Mouse (Mus musculus): ENCODE data around the gene Git2.

The Git2 gene

GRCm38 (mm10) chr5:114720784-114721183 is 54.5 kb downstream of the Git2 start:
- no peak for DNase-seq (ENCODE audit: low spot score in 2 of 2)

- DNase-seq (ENCODE audit: low spot score in 2 of 2), result no peak
Measured at GRCm38 (mm10) chr5:114719928-114720270, 55.4 kb downstream of the Git2 start.

- DNase-seq (ENCODE audit: low spot score in 2 of 2), result no peak
Measured at GRCm38 (mm10) chr5:114719003-114719927, 56.1 kb downstream of the Git2 start.

DNA sequence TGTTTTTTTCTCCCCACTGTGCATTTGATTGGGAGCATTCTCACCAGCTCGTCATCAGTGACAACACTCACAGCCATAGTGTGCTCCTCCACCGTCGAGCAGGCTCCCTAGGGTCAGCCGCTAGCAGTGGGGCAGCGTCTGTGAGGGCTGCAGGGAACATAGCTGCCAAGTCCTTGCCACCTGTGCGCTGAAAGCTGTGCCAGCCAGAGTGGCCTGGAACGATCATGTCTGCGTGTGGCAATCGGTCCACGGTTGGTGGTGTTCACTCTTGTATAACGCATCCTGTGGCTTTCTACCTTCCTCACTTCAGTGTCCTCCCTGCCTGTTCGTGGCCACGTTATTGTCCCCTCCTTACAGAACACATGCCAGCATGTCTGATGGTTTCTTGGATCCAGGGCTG is 56.8 kb downstream of the Git2 start:
- DNase-seq (ENCODE audit: low spot score in 2 of 2), result no peak

- DNase-seq (ENCODE audit: low spot score in 2 of 2), result no peak
Measured at GRCm38 (mm10) chr5:114717937-114718336, 57.4 kb downstream of the Git2 start.

GRCm38 (mm10) chr5:114717292-114717691 is 58.0 kb downstream of the Git2 start:
- DNase-seq (ENCODE audit: low spot score in 2 of 2), result no peak

DNA sequence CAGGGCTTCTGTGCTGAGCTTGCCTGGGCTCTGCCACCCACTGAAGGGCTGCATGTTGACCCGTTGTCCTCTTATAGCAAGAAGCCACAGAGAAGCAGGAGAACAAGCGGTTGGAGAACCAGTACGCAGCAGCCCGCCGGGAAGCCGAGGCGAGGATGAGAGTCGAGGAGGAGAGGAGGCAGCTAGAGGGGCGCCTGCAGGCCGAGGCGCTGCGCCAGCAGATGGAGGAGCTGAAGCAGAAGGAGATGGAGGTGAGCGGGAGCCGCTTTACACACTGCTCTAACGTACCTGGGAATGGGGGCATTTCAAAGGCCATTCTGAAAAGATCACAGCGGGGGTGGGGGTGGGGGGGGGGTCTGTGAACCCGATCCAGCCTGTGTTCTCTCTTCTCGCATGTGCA is 60.8 kb downstream of the Git2 start:
- DNase-seq (ENCODE audit: low spot score in 2 of 2), result no peak

DNA sequence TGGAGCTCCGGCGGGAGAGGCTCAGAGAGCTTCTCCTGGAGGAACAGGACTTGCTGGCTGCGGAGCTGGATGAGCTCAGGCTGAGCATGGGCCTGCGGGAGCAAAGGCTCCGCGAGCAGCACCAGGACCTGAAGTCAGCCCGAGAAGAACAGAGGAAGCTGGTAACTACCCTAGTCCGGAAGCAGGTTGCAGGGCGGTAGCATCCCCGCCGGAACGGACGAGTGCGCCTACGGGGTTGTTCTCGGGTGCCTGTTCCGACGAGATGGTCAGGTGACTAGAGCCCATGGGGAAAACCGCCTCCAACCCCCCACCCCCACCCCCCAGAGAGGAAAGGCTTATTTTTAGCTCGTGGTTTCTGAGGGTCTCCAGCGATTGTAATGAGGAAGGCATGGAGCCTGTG is 66.0 kb downstream of the Git2 start:
- DNase-seq (ENCODE audit: low spot score in 2 of 2), result no peak

DNA sequence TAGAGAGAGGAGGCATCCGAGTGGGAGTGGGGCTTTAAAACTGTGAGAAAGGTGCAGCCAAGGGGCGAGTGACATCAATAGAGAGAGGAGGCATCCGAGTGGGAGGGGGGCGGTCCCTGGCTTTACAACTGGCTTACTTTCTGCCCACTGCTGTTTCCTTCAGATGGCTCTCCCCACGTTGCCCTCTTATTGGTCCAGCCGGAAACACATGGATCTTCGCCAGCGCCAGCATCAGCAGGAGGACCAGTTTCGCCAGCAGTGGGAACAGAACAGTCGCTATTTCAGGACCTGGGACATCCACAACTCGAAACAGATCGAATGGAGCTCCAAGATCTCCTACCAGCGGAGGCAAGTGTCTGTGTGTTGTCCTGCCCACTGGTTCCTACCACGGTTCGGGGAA is 66.8 kb downstream of the Git2 start:
- DNase-seq (ENCODE audit: low spot score in 2 of 2), result no peak

DNA sequence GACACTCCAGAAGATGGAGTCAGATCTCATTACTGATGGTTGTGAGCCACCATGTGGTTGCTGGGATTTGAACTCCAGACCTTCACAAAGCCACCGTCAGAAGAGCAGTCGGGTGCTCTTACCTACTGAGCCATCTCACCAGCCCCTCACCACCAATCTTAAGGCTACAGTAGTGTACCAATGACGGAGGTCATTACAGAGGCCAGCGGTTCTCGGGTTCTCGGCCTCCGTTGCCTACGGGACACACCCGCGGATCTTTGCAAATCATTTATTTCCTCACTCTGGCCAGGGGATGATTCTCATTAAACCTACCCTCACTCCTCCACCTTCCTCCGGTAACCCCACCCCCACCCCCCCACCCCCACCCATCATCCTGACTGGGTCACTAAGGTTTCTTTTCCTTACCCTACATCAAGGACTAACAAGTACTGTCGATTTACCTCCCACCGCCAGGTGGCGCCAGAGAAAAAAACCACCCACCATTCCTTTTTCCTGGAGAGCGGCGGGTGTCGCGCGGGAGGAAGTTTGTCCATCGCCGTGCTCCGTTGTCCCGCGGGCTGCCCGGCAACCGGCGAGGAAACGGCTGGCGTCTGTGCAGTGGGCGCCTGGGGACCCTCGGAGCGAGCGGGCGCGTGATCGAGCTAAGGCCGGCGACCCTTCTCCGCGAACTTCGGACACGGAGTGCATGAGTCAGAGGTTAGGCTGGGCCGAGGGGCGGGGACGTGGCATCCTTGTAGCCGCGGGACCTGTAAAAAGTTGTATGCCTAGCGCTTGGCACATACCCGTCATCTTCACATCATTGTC is 67.8 kb downstream of the Git2 start, which contains the start of gene Tchp:
Gene Tchp, plus strand, starts transcription at position 496 of the 804 bp plus-strand sequence.
- peak; percentile 95 to 97 for DNase-seq (ENCODE audit: low spot score in 2 of 2)

- DNase-seq (ENCODE audit: low spot score in 2 of 2), result no peak
Measured at GRCm38 (mm10) chr5:114702403-114703392, 72.6 kb downstream of the Git2 start.

DNA sequence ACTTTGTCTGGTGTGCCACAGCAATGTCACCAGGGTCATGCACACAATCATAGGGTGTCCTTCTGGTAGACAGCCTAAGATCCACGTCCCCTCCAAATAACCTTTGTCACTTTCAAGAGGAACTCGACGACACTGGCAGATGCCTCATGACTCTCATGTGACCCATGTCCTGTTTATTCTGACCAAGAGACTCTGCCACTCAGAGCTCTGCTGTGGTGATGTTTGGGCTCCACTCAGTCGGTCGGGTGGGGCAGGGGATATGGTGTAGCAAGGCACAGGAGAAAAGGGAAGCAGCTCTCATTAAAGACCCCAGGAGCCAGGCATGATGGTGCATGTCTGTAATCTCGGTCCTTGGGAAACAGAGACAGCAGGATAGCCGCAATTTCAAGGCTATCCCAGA is 76.3 kb downstream of the Git2 start:
- DNase-seq (ENCODE audit: low spot score in 2 of 2), result no peak

DNA sequence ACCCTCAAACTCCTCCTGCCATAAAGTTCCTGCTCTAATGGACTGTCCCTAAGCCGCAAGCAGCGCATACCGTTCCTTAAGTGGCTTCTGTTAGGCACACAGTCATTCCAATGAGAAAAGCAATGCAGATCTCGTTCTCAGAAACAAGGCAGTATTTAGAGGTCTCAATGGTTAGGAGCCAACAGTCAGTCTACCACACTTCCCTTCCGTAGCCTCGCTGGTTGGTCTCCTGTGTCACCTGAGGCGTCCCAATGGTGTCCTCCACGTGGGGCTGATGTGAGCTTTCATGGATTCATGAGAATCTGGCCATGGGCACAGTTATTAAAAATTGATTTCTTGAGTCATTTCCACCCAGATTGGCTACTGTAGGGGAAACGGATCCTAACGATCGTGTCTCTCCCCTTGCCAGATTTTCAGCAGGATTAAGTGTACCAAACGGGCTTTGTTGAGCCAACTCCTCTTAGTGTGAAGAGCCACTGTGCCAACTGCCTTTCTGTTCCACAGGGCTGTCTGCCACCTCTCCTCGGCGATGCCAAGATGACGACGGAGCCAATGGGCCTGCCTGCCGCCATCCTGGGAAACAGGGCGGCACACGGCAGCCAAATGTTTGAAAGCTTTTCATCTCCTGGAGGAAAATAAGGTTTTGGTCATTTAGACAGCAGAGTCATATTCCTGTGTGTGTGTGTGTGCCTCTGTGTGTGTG is 77.1 kb downstream of the Git2 start:
- peak; percentile 57 to 70 for DNase-seq (ENCODE audit: low spot score in 2 of 2)

DNA sequence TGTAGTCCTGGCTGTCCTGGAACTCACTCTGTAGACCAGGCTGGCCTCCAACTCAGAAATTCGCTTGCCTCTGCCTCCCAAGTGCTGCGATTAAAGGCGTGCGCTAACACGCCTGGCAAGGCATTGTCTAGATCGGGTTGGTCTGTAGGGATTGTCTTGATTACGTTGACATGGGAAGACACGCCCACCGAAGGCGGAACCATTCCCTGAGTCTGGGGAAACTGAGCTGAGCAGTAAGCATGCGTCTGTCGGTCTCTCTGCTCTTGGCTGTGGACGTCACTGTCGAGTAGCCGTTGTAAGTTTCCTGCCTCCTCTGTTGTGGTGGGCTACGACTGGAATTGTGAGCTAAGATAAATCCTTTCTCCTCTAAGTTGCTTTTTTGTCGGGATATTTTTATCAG is 78.4 kb downstream of the Git2 start:
- DNase-seq (ENCODE audit: low spot score in 2 of 2), result no peak

GRCm38 (mm10) chr5:114695775-114696174 is 79.5 kb downstream of the Git2 start:
- no peak for DNase-seq (ENCODE audit: low spot score in 2 of 2)

DNA sequence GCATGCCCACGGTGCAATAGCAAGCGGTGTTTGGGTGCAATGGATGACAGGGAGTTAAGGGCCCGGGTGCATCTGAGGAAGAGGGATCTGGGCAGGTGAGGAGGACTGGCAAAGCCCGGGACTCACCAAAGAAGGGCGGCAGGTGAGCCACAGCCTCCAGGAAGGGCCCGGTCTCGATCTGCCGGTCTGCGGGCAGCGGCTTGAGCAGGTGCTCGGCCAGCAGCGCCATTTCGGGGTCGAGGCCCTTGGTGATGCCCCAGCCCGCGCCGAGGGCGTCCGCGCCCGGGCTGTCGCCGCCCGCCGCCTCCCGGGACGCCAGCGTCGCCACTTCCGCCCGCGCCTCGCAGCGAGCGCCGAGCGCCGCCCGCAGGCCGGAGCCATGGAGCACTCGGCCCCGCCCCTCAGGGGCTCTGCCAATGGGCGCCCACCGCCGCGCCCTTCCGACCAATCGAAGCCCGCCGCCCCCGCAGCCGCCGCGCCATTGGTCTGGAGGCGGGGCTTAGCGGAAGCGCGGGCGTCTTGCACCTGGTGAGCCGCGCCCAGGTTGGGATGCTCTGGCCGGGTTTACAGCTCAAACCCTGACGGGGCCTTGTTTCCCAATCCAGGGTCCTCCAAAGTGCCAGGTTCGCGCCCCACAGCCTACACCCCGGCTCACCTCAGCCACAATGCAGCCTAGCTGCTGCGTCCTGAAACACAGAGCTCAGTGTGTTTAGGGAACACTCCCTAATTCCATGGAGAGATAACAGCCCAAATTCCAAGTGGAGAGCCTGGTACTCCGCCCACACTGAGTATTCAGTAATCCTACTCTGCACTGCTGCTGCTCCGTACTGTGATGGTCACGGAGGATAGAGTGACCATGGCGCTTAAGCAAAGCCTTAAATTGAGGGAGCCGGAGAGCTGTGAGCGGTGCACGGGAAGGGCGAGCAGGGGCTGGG is 84.4 kb downstream of the Git2 start, which contains the start of gene Gltp:
Gene Gltp, minus strand, starts transcription at position 352 of the 935 bp plus-strand sequence.
- DNase-seq (ENCODE audit: low spot score in 2 of 2), result peak; percentile 93

DNA sequence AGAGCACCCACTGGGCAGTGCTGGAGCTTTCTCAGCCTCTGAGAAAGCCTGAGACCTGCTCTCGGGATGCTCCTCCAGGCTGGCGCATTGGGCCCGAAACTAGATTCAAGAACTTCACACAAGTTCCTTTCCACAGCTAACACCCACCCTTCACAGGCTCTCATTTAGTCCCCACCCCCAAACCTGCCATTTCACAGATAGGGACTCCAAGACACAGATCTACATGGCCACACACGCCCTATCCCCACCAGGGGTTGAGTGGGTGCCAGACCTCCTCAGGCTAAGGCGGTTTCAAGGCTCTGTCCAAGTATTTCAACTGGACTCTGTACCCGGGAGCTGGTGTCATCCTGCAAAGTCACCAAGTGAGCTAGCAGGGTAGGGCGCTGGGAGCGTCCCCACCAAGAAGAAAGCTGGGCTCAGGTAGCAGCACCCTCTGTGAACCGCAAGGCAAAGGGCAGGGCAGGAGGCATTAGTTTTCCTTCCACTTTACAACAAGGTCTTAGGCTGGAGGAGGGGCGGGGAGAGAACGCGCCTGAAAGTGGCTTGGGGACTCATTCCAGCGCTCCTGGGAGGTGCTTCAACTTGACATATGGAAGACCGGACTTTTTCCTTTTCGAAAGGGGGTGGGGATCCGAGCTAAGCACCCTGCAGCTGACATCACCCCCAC is 85.5 kb downstream of the Git2 start:
- peak in 1 of 2 experiments; percentile 22 for DNase-seq (ENCODE audit: low spot score in 2 of 2)

DNA sequence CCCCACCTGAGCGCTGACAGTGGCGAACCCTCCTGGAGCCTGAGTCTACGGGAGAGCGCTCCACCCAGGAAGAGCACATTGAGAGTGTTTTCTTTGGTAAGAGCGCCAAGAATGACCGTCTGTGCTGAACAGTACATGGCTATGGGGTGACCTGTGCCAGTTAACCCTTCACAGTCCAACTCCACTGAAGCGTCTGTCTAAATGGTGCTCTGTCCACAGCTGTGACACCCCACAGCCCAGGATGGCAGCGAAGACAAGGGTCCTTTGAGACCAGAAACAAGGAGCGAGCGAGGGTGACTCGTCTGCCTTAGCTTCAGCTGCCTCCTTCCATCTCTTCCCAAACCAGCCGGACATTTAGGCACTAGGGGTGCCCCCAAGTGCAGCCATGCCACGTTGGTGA is 86.6 kb downstream of the Git2 start:
- DNase-seq (ENCODE audit: low spot score in 2 of 2), result no peak

- DNase-seq (ENCODE audit: low spot score in 2 of 2), result no peak
Measured at GRCm38 (mm10) chr5:114687901-114688300, 87.4 kb downstream of the Git2 start.

Data from right cerebral cortex, adult 2 months (tissue).